Mouse (Mus musculus) forebrain, embryonic 11.5 days (tissue): ENCODE data around the gene Cox7a2. TPM values are rescaled to one million over a fixed set of nuclear protein-coding genes. Genes with fewer than 3 reads are reported as not detected.

Source experiments
- ATAC-seq: fragments of 200-750 bp; cut with Nextera tagmentation; replicated peaks from 2 replicates; pipeline ENCODE4 v1.8.0; 2017; ENCODE audit warnings: moderate TSS enrichment; ENCODE audit not compliant: low FRiP score
- DNase-seq: peaks from one replicate; pipeline ENCODE4 v3.0.0-alpha.2; 2017; ENCODE audit warnings: low spot score
- H3K27ac ChIP-seq: fragments of 300-500 bp; sonication (generic); 2 replicates; pipeline ENCODE4 v1.5.1; 2014; ENCODE audit warnings: low read depth, low read length
- H3K27me3 ChIP-seq: fragments of 300-500 bp; sonication (generic); 2 replicates; pipeline ENCODE4 v1.6.1; 2014; ENCODE audit warnings: mild to moderate bottlenecking, low read length, mixed read lengths; ENCODE audit not compliant: control insufficient read depth, insufficient read depth
- H3K36me3 ChIP-seq: fragments of 300-500 bp; sonication (generic); 2 replicates; pipeline ENCODE4 v1.6.1; 2014; ENCODE audit warnings: mild to moderate bottlenecking, low read length, moderate library complexity, mixed read lengths; ENCODE audit not compliant: control insufficient read depth, insufficient read depth
- H3K4me1 ChIP-seq: fragments of 300-500 bp; sonication (generic); replicated peaks from 2 replicates; pipeline ENCODE4 v1.6.1; 2014; ENCODE audit warnings: low read length, mixed read lengths; ENCODE audit not compliant: control insufficient read depth, insufficient read depth
- H3K4me2 ChIP-seq: fragments of 300-500 bp; sonication (generic); 2 replicates; pipeline ENCODE4 v1.6.1; 2014; ENCODE audit warnings: low read depth, mild to moderate bottlenecking, low read length, moderate library complexity, mixed read lengths; ENCODE audit not compliant: severe bottlenecking
- H3K4me3 ChIP-seq: fragments of 300-500 bp; sonication (generic); 2 replicates; pipeline ENCODE4 v1.5.1; 2014; ENCODE audit warnings: low read depth, low read length
- H3K9ac ChIP-seq: fragments of 300-500 bp; sonication (generic); 2 replicates; pipeline ENCODE4 v1.6.1; 2014; ENCODE audit warnings: low read length
- H3K9me3 ChIP-seq: fragments of 300-500 bp; sonication (generic); 2 replicates; pipeline ENCODE4 v1.6.1; 2016; ENCODE audit warnings: low read length, mixed read lengths; ENCODE audit not compliant: control insufficient read depth
- WGBS: fragments of 180-500 bp; shearing (Covaris S2); extraction: QIAGEN DNeasy Blood & Tissue Kit; methylation state at CpG from one replicate; pipeline ENCODE4 v1.1.7; 2014; 5-methylcytosine and 5-hydroxymethylcytosine counted together
- polyA plus RNA-seq: library from polyadenylated mRNA; unstranded; fragments of >200 nt; fragmentation: Nextera tagmentation; extraction: Ambion mirVana; gene quantifications from 2 replicates; pipeline ENCODE4 v1.2.1, GENCODE M21; 2014

Gene Cox7a2
- polyA plus RNA-seq, 1 experiment from 2014 or later: 572 TPM

DNA sequence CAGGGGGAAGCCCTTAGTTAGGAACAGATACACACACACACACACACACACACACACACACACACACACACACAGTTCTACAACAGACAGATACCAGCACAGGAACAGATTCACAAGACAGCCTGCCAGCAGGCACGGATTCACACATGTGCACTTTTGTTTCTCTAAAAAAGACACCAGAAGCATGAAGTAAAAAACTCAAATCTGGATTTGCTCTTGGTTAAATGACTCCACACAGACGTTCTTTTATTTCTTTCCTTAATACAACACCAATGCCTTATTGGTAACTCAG lies 26.1 kb upstream of the Cox7a2 start:
- DNase-seq (no peak), ATAC-seq (no peak)
- H3K36me3 ChIP-seq: no peaks in the 10 kb centered on the region
- no peak overlapping the region for H3K9ac ChIP-seq
- no peak overlapping the region for H3K27ac ChIP-seq
- H3K9me3 ChIP-seq: no peaks in the 10 kb centered on the region
- 77% methylated on average over 2 of the region's 2 CpGs for WGBS
- H3K4me2 ChIP-seq: no peak overlapping the region
- H3K4me3 ChIP-seq: no peak overlapping the region
- H3K27me3 ChIP-seq: no peaks in the 10 kb centered on the region
- no peaks in the 10 kb centered on the region; the same call in 1 of the 2 replicates for H3K4me1 ChIP-seq

DNA sequence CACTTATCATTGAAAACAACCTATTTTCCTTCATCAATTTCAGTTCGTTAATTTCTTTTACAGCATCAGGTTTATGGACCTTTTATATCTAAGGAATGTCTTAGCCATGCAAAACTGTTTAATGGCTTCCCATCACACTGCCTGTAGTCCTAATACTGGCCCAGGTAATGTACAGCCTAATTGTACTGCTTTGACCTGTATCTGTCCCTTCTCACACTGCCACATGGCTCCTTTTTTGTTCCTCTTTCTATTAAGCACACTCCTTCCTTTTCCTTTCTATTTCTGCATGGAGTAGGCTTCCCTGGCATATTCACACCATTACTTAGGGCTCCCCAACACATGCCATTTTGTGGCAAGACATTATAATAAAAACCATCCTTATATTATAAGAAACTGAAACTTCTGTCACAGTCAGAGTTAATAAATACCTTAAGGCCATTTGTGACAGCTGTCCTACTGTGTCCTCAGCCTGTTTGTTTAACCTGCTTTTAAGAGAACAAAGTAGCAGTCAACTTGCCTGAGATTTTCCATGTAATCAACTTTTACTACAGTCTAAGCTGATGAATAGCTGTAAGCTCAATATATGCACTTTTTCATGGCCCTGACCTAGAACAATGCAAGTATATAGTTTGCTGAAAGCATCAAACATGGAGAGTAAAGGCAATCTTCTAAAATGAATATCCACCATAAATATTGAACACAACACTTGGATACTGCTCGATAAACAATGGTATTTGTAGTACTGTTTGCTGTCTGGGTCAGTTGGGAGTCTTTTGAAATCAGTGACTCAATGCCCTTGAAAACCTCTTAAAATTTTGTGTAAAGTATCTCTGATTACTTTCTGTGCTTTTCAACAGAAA lies 25.5 kb upstream of the Cox7a2 start:
- Histone ChIP-seq H3K4me1 (no peaks in the 10 kb centered on the region; the same call in 1 of the 2 replicates), H3K27ac (no peak overlapping the region), H3K9me3 (no peaks in the 10 kb centered on the region), H3K9ac (no peak overlapping the region), H3K36me3 (no peaks in the 10 kb centered on the region), H3K4me3 (no peak overlapping the region), H3K4me2 (no peak overlapping the region), H3K27me3 (no peaks in the 10 kb centered on the region)
- ATAC-seq (no peak), DNase-seq (no peak)
- 89% methylated on average over 2 of the region's 2 CpGs for WGBS

DNA sequence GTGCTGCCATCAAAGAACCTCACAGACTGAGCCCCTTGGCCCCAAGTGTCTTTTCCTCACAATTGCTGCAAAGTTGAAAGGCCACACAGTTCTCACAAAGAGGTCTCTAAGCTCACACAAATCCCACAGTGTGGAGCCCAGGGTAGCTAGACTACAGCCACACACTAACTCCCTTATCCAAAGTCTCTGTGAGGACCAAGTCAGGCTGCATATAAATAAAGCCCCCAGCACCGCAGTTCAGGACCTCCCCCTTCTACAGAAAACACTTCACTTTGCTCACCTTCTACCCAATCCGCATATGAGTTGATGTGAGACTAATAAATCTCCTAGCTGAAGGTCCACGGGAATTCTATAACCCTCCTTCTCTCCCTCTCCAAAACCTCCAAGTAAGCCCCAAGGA lies 24.8 kb upstream of the Cox7a2 start:
- Histone ChIP-seq H3K9me3 (no peaks in the 10 kb centered on the region), H3K4me3 (no peak overlapping the region), H3K36me3 (no peaks in the 10 kb centered on the region), H3K4me1 (no peaks in the 10 kb centered on the region; the same call in 1 of the 2 replicates), H3K9ac (no peak overlapping the region), H3K4me2 (no peak overlapping the region), H3K27me3 (no peaks in the 10 kb centered on the region), H3K27ac (no peak overlapping the region)
- WGBS: 58% methylated on average over 3 of the region's 3 CpGs
- ATAC-seq (no peak), DNase-seq (no peak)

DNA sequence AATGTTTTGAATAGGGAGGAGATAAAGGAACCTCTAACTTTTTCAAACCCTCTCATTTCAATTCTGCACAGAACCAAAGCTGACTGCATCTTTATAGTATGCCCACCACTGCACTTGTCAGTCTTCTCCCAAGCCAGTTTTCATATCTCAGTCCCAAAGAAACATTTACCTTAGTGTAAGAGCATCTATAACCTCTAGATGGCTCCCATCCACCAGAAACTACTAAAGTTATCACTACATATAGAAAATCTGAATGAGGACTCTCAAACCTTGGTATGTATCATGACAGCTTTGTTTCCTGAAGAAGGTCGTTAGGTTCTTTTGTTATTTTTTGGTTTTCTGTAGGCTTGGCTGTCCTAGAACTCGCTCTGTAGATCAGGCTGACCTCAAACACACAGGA lies 19.7 kb upstream of the Cox7a2 start:
- Histone ChIP-seq H3K4me3 (no peak overlapping the region), H3K4me1 (no peaks in the 10 kb centered on the region), H3K4me2 (no peak overlapping the region), H3K27me3 (no peaks in the 10 kb centered on the region), H3K9me3 (no peaks in the 10 kb centered on the region), H3K27ac (no peak overlapping the region), H3K9ac (no peak overlapping the region), H3K36me3 (no peaks in the 10 kb centered on the region)
- ATAC-seq (no peak), DNase-seq (no peak)
- 79% methylated on average over 2 of the region's 2 CpGs for WGBS

DNA sequence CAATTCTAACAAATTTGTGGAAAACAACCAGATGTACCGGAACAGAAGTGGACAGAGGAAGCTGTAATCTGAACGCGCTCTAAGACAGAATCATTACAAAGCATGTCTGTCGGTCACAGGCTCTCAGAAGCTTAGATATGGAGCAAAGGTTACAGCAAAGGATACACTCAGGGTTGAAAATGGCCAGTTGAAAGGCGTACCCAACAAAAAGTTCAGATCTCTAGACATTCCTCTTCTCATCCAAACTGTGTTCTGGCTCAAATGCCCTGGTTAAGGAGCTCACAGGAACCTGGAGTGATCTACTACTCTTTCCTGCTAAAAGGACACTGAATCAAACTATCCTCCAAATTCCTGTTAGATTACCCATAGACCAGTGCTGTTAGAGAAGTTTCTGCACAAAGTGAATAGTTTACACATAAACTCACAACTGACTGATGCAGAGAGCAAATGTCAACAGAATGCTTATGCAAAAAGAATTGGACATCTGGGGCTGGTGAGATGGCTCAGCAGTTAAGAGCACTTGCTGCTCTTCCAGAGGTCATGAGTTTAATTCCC lies 7.4 kb upstream of the Cox7a2 start:
- no peaks in the 10 kb centered on the region for H3K27me3 ChIP-seq
- no peak overlapping the region for H3K27ac ChIP-seq
- H3K4me2 ChIP-seq: no peak overlapping the region
- WGBS: 93% methylated on average over 5 of the region's 5 CpGs
- no peak overlapping the region for H3K9ac ChIP-seq
- ATAC-seq: no peak
- H3K4me3 ChIP-seq: no peak overlapping the region
- H3K4me1 ChIP-seq: no peaks in the 10 kb centered on the region
- no peaks in the 10 kb centered on the region for H3K9me3 ChIP-seq
- no peak for DNase-seq
- H3K36me3 ChIP-seq: no peaks in the 10 kb centered on the region

DNA sequence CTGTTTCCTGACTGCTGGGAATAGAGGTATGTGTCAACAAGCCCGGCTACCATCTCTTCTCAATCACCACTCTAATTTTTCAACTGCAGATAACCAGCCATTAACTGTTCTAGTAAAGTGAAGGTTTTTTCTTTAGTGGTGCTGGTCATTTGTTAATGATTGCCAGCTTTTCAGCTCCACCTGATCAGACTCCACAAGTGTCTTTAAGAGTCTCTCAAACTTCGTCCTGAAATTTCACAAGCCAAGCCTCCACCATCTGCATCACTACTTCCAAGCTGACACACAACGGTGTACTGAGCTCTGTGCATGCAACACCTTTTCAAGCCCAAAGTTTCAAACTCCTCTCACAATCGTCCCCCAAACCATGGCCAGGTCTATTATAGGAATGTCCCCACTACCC lies 5.7 kb upstream of the Cox7a2 start:
- Histone ChIP-seq H3K27me3 (no peaks in the 10 kb centered on the region), H3K9ac (no peak overlapping the region), H3K4me1 (no peaks in the 10 kb centered on the region), H3K4me2 (no peak overlapping the region), H3K4me3 (no peak overlapping the region), H3K27ac (no peak overlapping the region), H3K9me3 (no peaks in the 10 kb centered on the region), H3K36me3 (no peaks in the 10 kb centered on the region)
- ATAC-seq (no peak), DNase-seq (no peak)
- 89% methylated on average over 4 of the region's 4 CpGs for WGBS

DNA sequence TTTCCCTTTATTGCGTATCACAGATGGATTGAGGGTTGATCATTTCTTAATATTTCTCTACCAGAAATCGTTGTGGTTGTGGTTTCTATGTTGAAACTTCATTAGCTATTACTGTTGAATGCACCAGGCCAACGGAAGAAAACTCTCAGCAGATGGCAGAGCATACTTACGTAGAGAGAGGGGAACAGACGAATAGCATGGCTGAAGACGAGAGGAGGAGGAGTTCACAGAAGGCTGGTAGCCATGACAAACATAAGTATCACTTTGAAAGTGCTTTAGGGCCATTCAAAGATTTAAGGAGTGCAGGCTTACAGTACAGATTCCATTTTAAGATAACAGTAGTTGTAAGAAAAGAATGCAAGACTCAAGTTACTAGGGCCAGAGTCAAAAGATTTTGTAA lies 2.8 kb upstream of the Cox7a2 start:
- no peak for ATAC-seq
- Histone ChIP-seq H3K9me3 (no peaks in the 10 kb centered on the region), H3K27ac (no peak overlapping the region), H3K4me1 (no peaks in the 10 kb centered on the region), H3K27me3 (no peaks in the 10 kb centered on the region), H3K36me3 (no peaks in the 10 kb centered on the region), H3K4me2 (no peak overlapping the region), H3K9ac (no peak overlapping the region), H3K4me3 (no peak overlapping the region)
- DNase-seq: no peak
- 82% methylated on average over 6 of the region's 6 CpGs for WGBS

DNA sequence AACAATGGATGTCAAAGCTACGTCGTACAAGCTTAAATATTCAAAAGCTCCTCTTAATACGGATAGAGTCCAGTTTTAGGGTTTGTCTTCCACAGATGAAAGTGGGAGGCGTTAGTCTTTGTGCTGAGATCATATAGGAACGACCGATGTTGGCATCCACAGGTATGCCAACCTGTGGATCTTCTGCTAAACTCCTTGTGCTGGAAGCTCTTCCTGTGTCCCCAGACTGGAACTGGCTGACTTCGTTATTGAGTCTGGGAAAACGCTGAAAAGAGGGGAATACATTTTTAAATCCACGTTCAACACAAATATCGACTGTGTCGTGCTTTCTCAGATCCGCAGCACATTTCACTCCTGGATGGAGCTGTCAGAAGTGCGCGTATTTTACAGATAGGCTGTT lies 398 bp upstream of the Cox7a2 start:
- peak overlapping the region; percentile 73 for H3K4me2 ChIP-seq
- peak overlapping the region; percentile 43 for H3K27ac ChIP-seq
- H3K9me3 ChIP-seq: no peaks in the 10 kb centered on the region
- H3K4me1 ChIP-seq: no peaks in the 10 kb centered on the region
- no peaks in the 10 kb centered on the region for H3K27me3 ChIP-seq
- no peaks in the 10 kb centered on the region; the same call in 1 of the 2 replicates for H3K36me3 ChIP-seq
- peak; percentile 58 for DNase-seq
- peak overlapping the region; percentile 71 for H3K9ac ChIP-seq
- peak overlapping the region; percentile 83 for H3K4me3 ChIP-seq
- peak; percentile 47; the same call in 1 of the 2 replicates for ATAC-seq
- WGBS: 9% methylated on average over 14 of the region's 14 CpGs

DNA sequence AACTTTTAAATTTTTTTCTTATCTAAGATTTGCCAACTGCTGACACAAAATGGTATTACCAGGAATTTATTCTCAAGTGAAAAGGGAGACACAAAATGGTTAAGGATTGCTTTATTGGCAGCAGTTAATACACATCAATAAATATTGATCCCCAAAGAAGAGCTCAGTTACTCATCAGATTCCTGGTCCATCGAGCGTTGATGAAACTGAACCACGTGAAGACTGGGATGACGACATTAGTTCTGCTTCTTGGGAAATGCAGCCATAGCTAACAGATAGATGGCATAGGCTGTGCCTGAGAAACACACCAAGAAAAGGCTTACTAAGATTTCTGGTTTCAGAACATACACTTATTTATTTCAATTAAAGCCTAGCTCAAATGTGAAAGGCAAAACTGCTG lies 4.4 kb downstream of the Cox7a2 start:
- 95% methylated on average over 4 of the region's 4 CpGs for WGBS
- no peak for DNase-seq
- ATAC-seq: no peak
- Histone ChIP-seq H3K4me3 (no peak overlapping the region), H3K4me1 (no peaks in the 10 kb centered on the region), H3K36me3 (no peaks in the 10 kb centered on the region; the same call in 1 of the 2 replicates), H3K9ac (no peak overlapping the region), H3K9me3 (no peaks in the 10 kb centered on the region), H3K4me2 (no peak overlapping the region), H3K27ac (no peak overlapping the region), H3K27me3 (no peaks in the 10 kb centered on the region)
